Mouse (Mus musculus) NIH3T3 (cell line): ENCODE results near the gene Gm6176.
"Not testable (repeated sequence)": the region's sequence is repeated elsewhere in the genome, so short reads cannot be mapped to it uniquely, and the experiment has no call there.

Experiments
- DNase-seq: peaks from one replicate; pipeline ENCODE4 v3.0.0-alpha.2; 2012; ENCODE audit warnings: low read depth

Gene Gm6176

DNA sequence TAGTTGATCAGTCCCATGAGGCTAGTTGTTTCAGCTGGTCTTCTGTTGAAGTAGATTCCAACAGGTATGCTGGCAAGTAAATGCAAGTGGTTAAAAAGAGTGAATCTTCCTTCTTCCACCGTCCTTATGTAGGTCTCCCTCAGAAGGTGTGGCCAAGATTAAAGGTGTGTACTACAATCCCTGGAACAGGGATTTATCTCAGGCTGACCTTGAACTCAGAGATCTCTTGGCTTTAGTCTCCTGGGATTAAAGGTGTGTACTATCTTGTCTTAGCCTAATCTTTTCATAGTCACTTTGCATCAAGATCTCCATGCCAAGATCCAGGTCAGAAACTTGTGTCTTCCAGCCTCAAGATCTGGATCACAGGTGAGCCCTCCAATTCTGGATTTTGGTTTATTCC lies at the start of gene Gm6176:
TSS of gene Gm6176 (minus strand) at position 101 of the 400 bp plus-strand sequence.
- not testable (repeated sequence) for DNase-seq

DNA sequence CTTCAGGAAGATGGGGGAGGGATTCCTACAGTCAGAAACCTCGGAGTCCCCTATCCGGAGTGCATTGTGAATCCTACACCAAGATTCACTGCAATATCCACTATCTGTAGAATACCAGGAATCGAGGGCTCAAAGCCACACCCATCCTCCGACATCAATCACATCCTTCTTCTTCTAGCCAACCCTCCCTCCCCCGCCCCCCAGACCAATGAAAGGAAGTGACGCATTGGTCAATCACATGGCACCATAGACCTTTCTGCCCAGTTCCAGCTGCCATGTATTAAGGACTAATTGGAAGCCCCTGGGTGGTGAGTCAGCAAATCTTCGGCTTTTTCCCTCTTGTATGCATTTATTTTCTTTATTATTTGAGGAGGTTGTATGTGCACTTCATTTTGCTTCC lies 12.7 kb upstream of the Gm6176 start, which contains the start of gene Vmn1r139:
TSS of gene Vmn1r139 (plus strand) at position 301 of the 400 bp plus-strand sequence.
- not testable (repeated sequence) for DNase-seq

DNA sequence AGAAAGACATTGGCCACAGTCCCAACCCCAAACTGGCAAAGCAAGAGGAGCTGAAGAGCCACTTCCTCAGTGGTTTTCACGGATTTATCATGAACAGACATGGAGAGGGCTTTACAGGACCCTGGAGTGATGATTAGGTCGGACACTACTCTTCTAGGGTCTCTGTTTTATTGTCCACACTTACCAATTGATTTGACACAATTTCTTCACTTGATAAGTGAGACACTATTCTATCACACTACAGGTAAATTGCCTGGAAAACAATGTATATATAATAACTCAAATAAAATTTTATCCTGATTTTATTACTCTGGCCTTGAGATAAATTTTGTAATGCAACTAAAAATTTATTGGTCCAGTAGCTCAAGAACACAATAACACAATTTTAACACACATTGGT lies 27.3 kb downstream of the Gm6176 start, which contains the start of gene Vmn1r138:
TSS of gene Vmn1r138 (minus strand) at position 101 of the 400 bp plus-strand sequence.
- DNase-seq: not testable (repeated sequence)
